Mouse (Mus musculus) ES-E14 (cell line): ENCODE measurements around the gene AW011738.

Experiments
- CHD2 ChIP-seq: IDR thresholded peaks from 2 replicates; pipeline ENCODE4 v1.6.1; 2014; ENCODE audit warnings: mild to moderate bottlenecking, low read depth, low read length, inconsistent platforms
- HCFC1 ChIP-seq: IDR thresholded peaks from 2 replicates; pipeline ENCODE4 v1.6.1; 2012; ENCODE audit warnings: low read length, inconsistent platforms, borderline replicate concordance; ENCODE audit not compliant: insufficient read depth
- ZNF384 ChIP-seq: IDR thresholded peaks from 2 replicates; pipeline ENCODE4 v1.6.1; 2012; ENCODE audit warnings: low read depth, low read length, inconsistent platforms

- TF ChIP-seq CHD2 (peak; percentile 60; the same call in 1 of the 2 replicates), ZNF384 (no peak), HCFC1 (no peak)
Observed at GRCm38 (mm10) chr4:156193200-156193590, 9.9 kb upstream of the AW011738 start.
